Mouse (Mus musculus): Measurements from ENCODE around the gene Mcam. TPM values are rescaled to one million over a fixed set of nuclear protein-coding genes. Genes with fewer than 3 reads are reported as not detected.
"Not testable (repeated sequence)": the region's sequence is repeated elsewhere in the genome, so short reads cannot be mapped to it uniquely, and the experiment has no call there.

Gene Mcam
- total RNA-seq, 2 experiments from 2014 or later: 19.8 to 32.9 TPM

DNA sequence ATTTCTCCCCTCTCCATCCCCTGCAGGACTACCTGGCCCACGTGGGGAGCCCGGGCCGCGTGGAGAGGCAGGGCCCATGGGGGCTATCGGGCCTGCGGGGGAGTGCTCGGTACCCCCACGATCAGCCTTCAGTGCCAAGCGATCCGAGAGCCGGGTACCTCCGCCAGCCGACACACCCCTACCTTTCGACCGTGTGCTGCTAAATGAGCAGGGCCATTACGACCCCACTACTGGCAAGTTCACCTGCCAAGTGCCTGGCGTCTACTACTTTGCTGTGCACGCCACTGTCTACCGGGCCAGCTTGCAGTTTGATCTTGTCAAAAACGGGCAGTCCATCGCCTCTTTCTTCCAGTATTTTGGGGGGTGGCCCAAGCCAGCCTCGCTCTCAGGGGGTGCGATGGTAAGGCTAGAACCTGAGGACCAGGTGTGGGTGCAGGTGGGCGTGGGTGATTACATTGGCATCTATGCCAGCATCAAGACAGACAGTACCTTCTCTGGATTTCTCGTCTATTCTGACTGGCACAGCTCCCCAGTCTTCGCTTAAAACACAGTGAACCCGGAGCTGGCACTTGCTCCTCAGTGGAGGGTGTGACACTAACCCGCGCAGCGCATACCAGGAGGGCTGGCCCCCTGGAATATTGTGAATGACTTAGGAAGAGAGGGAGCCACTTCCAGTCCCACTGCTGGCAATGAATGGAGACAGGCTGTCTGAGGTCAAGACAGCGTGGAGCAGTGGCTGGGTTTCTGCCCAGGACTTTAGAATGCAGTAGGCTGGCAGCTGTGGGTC lies 25.8 kb upstream of the Mcam start:
- DNase-seq (ENCODE audit: low spot score): no peak

DNA sequence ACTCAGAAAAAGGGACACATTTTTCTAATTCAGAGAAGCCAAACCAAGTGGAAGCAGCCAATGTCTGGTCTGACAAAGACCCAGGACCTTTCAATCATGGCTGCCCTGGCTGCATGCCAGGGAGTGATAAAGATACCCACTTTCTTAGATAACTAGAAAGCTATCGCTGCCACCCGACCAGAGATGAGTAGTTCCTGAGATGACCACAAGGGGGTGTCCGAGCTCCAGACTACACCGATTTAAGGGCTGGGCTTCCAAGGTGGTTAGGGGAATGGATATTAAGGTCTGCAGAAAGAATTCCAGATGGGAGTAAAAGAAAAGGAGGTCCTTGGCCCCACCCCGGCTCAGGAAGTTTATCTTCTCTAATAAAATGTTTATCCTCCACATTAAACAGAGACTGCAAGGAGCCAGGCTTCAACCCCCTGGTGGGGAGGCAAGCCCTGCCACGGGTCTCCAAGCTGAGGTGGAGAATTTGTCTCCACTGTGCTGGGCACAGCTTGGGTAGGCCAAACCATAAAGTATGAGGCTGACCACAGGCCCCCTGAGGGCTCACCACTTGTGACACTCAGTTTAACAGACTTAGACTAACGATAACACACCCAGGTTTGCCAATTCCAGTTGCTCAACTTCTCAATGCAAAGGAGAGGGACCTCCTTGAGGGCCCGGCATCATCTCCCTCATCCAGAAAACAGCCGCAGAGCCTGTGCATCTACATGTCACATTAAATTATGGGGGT lies 24.7 kb upstream of the Mcam start:
- DNase-seq (ENCODE audit: low spot score): peak; percentile 73

DNA sequence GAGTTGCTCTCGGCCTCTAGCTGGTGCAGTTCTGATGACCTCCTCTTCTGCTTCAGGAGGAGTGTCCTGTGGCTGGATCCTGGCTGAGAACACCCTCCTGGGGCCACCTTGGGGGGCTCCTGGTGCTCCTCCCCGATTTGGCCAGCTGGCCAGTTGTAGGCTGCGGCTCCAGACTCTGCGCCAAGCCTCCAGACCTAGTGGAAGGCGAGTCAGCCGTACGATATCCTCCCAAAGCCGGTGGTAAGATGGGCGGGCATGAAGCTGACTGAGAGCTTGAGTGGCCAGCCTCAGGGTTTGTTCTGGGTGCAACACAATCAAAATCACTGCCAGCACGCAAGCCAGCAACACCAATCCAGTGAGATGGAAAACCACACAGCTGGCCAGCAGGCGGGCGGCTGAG lies 22.4 kb upstream of the Mcam start:
- not testable (repeated sequence) for DNase-seq (ENCODE audit: low spot score)

DNA sequence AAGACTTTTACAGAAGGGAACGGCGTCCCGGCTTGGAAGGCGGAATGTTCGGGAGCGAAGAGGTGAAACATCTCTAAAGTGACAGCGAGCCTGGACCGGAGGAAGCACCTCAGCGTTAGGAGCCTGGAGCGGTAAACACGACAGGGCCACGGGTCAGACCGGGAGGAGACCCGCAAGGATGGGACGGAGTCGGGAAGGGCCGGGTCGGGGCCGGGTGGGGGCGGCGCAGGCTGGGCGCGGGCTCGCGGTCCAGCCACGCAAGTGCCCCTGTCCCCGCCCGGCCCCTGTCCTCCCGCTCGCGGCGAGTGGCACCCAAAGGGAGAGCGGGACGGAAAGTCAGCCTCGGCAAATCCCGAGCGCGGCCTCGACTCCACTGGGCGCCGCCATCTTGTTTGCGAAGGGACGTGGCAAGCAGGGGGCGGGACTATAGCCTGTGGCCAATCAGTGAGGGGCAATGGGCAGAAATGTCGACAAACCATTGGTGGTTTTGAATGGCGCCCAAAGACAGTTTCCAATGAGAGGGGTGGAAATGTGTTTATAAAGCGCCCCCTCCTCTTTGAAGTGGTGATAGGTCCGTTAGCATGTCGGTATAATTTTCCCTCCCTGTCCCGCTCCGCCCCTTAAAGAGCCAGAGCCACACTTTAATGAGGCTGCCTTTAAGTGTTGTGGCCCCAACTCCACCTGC lies 21.0 kb upstream of the Mcam start, which contains the start of the genes Gm49380 and Rnf26:
Gene Gm49380 (minus strand): TSS at position 396 of the 685 bp plus-strand sequence.
Gene Rnf26 (minus strand): TSS at position 413 of the 685 bp plus-strand sequence.
- peak; percentile 99 for DNase-seq (ENCODE audit: low spot score)

DNA sequence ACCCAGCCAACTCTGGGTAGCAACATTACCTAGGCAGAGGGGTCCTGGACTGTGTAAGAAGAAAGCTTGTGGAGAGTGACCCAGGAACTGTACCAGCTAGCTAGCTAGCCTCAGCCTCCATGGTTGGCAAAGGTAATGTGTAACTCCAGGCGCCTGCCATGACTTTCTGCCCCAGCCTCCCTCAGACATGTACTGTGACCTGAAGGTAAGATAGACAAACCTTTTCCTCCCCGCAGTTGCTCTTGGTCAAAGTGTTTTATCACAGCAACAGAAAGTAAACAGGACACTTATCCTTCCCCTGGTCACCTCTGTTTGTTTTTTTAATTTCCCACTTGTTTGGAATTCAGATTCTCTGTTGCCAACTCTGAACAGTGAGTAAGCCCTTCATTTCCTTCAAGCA lies 19.8 kb upstream of the Mcam start:
- DNase-seq (ENCODE audit: low spot score): no peak

DNA sequence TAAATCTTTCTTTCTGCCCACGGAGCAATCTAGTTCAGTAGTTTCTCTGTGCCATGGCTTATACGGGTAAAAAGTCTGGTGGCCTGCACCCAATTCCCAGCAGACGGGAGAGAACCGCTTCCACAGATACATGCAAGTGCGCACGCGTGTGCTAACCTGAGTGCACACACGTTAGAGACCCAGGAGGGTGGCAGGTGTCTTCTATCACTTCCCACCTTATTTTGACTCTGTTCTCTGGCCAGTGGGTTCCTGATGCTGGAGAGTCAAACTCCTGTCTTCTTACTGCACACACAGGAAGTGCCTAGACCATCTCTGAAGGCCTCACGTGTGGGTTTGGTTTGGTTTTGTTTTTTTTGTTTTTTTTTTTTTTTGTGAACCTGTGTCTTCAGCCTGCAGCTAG lies 18.7 kb upstream of the Mcam start:
- no peak for DNase-seq (ENCODE audit: low spot score)

DNA sequence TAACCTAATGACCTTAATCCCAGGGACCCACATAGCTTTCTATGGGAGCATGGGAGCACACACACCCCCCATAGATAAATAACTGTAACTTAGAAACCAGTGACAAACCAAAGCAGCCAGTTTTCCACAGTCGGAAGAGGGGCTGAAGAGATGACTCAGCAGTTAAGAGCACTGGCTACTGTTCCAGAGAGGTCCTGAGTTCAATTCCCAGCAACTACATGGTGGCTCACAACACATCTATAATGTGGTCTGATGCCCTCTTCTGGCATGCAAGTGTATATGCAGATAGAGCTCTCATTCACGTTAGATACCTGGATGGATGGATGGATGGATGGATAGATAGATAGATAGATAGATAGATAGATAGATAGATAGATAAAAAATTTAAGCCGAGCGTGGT lies 18.1 kb upstream of the Mcam start:
- no peak for DNase-seq (ENCODE audit: low spot score)

DNA sequence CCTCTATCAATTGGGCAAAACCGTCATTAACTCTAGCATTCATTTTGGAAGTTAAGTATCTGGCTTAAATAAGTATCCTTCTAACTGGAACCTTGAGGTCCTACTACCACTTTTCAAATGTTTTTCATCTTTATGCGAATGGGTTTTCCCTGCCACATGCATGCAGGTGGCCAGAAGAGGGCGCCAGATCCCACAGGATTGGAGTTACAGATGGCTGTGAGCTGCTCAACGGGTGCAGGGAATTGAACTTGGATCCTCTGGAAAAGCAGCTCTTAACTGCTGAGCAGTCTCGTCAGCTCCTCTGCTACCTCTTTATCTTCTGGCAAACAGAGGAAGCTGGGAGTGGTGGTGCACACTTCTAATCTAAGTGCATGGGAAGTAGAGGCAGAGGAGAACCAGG lies 15.3 kb upstream of the Mcam start:
- DNase-seq (ENCODE audit: low spot score): no peak

DNA sequence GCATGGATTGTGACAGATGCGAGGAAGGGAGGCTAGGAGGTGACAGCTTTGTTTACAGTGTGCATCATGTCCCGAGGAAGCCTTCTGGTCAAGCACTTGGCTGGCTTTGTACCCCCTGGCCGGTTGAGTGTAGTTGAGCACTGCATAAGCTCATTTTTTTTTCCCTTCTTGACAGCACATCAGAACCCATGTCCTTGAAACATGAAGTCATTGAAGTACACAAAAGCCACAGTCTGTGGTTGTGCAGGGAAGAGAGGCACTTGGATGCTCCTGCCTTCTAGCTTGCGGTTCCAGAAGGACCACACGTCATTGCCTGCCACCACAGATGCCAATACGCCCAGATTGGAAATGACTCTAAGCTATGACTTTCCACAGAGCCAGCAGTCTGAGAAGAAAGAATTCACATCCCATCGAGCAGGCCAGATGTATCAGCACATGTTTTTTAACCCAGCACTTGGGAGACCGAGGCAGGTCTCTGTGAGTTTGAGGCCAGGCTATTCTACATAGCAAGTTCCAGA lies 14.3 kb upstream of the Mcam start:
- no peak for DNase-seq (ENCODE audit: low spot score)

DNA sequence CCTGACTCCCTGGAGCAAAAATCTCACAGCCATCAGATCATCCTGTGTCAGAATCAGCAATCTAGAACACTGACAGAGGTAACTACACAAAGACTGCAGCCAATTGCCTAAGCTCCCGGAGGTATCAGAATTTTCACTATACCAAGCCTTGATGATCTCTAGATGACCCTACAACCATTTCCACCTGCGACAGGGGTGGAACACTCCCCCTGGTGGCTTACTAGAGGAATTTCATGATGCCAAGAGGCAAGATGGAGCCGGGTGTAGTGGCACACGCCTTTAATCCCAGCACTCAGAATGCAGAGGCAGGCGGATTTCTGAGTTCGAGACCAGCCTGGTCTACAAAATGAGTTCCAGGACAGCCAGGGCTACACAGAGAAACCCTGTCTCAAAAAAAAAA lies 10.0 kb upstream of the Mcam start:
- DNase-seq (ENCODE audit: low spot score): no peak

DNA sequence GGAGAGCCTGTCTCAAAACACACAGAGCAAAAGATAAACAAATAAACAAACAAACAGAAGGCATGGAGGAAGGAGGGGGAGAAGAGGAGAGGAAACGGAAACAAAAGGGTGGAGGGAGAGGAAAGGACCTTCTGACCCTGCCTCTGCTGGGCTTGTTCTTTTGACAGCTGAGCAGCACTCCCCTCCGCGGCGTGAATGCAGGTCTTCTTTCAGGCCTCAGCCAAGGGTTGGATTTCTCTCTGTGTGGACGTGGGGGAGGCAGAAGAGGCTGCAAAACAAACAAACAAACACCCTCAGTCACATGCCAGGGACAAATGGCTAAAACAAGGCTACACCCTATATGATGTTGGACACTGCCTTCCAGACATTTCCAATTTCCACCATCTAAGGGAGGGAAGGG lies 9.2 kb upstream of the Mcam start:
- DNase-seq (ENCODE audit: low spot score): no peak

DNA sequence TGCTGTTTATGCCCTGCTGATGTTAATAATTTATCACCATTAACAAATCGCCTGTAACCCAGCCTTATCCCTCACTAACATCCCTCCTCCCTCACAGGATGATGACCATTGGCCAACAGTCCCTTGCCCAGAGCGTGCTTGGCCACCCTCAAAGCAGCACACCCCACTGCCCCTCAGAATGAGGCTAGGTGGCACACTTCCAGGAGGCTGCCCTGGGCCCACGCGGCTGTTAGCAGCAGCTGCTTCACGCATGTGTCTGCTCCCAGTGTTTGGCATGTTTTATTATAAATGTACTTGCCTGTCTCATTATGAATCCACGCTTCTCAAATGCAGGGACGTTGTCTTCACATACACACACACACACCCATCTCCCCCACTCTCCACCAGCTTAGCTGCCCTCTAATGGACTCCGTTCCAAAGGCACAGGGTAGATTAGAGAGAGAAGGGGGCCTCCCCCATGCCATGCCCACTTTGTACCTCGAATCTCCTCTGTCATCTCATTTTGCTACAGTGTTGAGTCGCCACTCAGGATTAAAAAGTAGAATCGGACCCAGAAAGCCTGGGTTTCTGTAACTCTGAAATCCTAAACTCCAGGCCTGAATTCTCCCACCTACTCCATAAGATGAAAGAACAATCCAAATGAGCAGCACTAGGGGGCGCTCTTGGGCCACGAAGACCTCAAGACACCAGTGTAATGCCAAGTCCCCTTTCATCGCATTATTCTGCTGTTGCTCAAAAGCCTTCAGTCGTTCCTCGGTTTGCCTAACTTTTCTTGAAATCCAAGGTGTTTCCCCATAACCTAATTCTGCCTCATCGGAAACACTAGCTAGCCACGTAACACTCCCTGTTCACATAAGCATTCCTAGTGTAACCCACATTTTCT lies 8.5 kb upstream of the Mcam start:
- DNase-seq (ENCODE audit: low spot score): peak; percentile 86

DNA sequence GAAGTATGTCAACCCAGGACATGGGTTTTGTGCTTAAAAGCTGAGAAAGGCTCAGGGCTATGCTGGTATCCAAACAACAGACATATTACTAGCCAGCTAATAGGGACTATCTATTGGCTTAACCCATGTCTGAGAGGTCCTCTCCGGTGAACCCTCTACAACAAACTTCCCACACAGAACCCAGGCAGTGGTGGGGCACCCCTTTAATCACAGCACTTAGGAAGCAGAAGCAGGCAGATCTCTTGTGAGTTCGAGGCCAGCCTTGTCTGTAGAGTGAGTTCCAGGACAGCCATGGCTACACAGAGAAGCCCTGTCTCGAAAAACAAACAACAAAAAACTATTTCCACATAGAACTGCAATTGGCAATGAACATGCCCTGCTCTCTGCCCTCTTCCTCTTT lies 7.5 kb upstream of the Mcam start:
- no peak for DNase-seq (ENCODE audit: low spot score)

DNA sequence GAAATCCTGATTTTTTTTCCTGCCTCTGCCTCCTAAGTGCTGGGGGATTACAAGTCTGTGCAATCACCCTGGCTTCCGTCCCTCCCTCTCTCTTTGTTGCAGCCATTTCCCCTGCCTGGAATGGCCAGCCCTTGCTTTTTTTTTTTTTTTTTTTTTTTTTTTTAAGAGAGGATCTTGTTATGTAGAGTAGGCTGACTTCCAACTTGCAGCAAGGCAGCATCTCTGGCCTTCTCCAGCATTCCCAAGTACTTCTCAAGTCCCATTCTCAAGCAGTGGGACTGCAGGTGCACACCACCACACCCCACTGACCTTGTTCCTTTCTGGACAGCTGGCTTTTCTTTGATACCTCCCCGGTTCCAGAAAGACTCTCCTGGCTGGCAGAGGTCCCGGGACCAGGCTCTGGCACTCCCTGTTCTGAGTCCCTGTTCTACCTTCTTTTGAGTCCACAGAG lies 6.9 kb upstream of the Mcam start:
- no peak for DNase-seq (ENCODE audit: low spot score)

DNA sequence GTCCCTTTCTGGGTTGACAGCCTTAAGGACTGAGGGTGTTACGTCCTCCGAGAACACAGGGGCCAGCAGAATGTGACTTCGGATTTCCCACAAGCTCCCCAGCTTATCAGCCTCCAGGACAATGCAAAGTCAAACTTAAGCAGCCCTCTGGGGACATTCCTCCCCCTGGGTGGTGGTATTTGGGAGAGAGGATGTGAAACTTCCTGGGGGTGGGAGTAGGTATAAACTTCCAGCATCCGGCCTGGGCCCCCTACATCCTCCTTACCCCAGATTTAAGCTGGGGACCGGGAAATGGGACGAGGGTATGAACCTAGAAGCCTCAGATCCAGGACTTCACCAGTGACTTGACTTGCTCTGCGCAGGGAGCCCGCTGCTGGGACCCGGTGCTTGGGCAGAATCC lies 4.6 kb upstream of the Mcam start:
- no peak for DNase-seq (ENCODE audit: low spot score)

DNA sequence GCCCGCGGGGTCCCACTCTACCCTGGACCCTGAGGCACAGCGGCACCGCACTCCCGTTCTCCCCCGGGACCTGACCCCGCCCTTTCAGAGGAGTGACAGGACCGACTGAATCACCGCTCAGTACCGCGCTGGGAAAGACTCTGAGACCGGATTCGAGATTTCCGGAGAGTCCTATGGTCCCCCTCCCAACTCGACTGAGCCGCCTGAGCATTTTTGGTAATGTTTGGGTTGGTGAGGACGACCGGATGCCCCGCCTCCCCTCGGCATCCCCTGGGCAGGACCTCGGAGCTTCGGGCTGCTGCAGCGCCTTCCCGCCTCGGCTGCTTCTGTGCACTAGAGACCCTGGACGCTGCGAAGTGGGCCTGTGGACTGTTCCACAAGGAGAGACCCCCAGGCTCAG lies 4.2 kb upstream of the Mcam start:
- DNase-seq (ENCODE audit: low spot score): peak; percentile 63

DNA sequence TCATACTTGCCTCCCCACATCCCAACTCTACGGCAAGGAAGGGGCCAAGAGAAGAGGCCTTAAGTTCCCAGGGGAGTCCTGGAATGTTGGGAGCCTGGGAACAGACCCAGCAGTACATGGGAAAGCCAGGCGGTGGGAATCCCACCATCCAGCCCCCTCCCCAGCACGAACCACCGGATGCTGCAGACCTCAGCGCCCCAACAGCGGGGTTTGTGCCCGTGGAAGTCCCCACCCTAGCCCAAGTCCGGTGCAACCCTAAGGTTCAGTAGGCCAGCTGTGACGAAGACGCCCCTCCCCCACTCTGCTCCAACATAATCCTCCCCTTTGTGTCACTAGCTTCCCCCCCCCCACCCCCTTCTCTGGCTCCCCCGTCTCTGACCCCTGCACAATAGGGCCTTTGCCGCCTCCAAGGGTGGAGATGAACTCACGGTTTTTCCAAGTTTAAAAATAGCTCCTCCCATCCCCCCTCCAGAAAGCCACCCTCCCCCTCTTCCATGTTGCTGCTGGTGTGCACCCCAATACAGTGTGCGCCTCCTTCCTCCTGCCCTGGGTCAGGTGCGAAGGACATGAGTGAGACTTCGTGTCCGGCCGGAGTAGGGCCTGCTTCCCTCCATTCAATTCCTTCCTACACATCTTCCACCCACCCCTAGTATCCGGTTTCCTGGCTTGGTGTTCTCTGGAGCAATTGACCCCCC lies 3.5 kb upstream of the Mcam start:
- DNase-seq (ENCODE audit: low spot score): no peak

DNA sequence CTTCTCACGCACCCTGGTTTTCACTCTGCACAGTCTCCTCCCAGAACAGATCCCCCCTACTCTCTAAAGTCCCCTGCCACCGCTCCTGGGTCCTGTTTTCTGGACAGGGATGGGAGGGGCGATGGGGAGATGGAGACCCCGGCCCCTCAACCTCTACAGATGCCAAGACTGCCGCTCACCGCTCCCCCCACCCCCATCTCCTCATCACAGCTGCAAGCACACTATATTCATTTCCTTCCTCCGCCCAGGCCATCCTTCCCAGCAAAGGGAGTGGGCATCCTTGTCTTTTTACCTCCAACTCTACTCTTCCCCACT lies 3.0 kb upstream of the Mcam start:
- DNase-seq (ENCODE audit: low spot score): no peak

DNA sequence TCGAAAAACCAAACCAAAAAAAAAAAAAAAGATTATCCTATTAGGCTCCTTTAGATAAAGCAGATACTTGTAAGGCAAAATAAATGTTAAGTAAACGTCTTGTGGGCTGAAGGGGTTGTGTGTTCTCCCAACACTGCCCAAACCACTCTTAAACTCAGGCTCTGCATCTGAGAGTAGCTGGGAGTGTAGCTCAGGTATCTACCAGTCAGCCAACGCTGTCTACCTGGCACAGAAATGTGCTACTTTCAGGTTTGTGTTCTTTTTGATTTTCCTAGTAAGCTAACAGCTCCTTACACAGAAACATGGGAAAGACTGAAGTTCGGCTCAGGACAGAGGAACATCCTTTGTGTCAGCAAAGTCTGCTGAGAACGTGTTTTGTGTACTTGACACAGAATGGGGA lies 2.1 kb upstream of the Mcam start:
- DNase-seq (ENCODE audit: low spot score): no peak

DNA sequence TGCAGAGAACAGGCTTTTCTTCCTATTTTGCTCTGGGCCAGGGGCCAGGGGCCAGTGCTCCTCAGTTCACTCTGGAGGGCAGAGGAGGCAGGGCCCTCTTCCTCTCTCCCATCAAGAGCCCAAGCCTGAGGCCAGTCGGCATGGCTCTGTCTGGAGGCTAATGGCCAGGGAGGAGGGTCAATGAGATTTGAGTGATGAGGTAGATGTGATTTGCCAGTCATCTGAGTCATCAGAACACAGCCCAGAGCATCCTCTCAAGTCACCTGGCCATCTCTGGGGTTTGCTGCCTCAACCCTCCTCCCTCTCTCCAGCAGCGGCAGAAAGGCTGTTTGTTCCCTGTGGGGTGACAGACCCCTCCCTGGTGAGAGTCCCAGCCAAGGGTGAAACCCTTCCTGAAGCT lies 982 bp upstream of the Mcam start:
- DNase-seq (ENCODE audit: low spot score): no peak
